Mouse (Mus musculus) CH12.LX (cell line): Measurements from ENCODE around the gene Ifitm7. TPM values are rescaled to one million over a fixed set of nuclear protein-coding genes. Genes with fewer than 3 reads are reported as not detected.

ENCODE experiments used
- DNase-seq: peaks from one replicate; pipeline ENCODE4 v3.0.0-alpha.2; 2013; ENCODE audit errors: extremely low read depth
- H3K27ac ChIP-seq: 2 replicates; pipeline ENCODE4 v1.5.1; 2012; ENCODE audit warnings: low read depth, mild to moderate bottlenecking, control low read depth, moderate library complexity; ENCODE audit not compliant: insufficient read depth
- H3K27me3 ChIP-seq: replicated peaks from 2 replicates; pipeline ENCODE3; 2012; ENCODE audit warnings: inconsistent platforms
- H3K36me3 ChIP-seq, 2 experiments: replicated peaks in 1 of 2; 2 replicates each; pipeline versions ENCODE3 to v1.6.1; 2012; ENCODE audit warnings: inconsistent platforms in 1 of 2, low read length in 1 of 2, mild to moderate bottlenecking in 1 of 2, mixed read lengths in 1 of 2, moderate library complexity in 1 of 2; ENCODE audit not compliant: control insufficient read depth in 1 of 2, insufficient read depth in 1 of 2
- H3K4me1 ChIP-seq, 2 experiments: 2 replicates each; pipeline ENCODE4 v1.6.1; 2012; ENCODE audit warnings: inconsistent platforms in 1 of 2, moderate library complexity in 1 of 2; ENCODE audit not compliant: insufficient read depth in 2 of 2, control insufficient read depth in 1 of 2
- H3K4me2 ChIP-seq: 2 replicates; pipeline ENCODE4 v1.6.1; 2012; ENCODE audit warnings: low read depth, mild to moderate bottlenecking, control low read depth; ENCODE audit not compliant: poor library complexity, insufficient read depth, severe bottlenecking
- H3K4me3 ChIP-seq, 3 experiments: fragments of 150-350 bp in 1 of 3; sonication (generic) in 1 of 3; replicated peaks in 1 of 3; 2 replicates each; pipeline versions ENCODE3 to v1.5.1; 2011 to 2012; ENCODE audit warnings: low read depth in 2 of 3, low read length in 2 of 3, mild to moderate bottlenecking in 2 of 3, moderate library complexity in 2 of 3, control low read depth in 1 of 3, improper control_type of control experiment in 1 of 3, inconsistent platforms in 1 of 3, mixed read lengths in 1 of 3; ENCODE audit not compliant: poor library complexity in 1 of 3
- H3K79me2 ChIP-seq: replicated peaks from 2 replicates; pipeline ENCODE4 v1.6.1; 2012; ENCODE audit warnings: mild to moderate bottlenecking, moderate library complexity; ENCODE audit not compliant: control insufficient read depth, poor library complexity, insufficient read depth, severe bottlenecking; ENCODE audit errors: extremely low read depth
- H3K9ac ChIP-seq: 2 replicates; pipeline ENCODE4 v1.6.1; 2012; ENCODE audit warnings: low read depth, mild to moderate bottlenecking, control low read depth, moderate library complexity; ENCODE audit not compliant: insufficient read depth
- H3K9me3 ChIP-seq: replicated peaks from 2 replicates; pipeline ENCODE3; 2012; ENCODE audit warnings: low read length, inconsistent platforms, mixed read lengths
- CHD1 ChIP-seq: IDR thresholded peaks from 2 replicates; pipeline ENCODE4 v1.6.1; 2012; ENCODE audit warnings: low read depth, low read length, improper control_type of control experiment, inconsistent platforms
- GABPA ChIP-seq: IDR thresholded peaks from 2 replicates; pipeline ENCODE4 v1.6.1; 2012; ENCODE audit warnings: low read depth, low read length, improper control_type of control experiment, inconsistent platforms; ENCODE audit not compliant: insufficient replicate concordance
- HCFC1 ChIP-seq: IDR thresholded peaks from 2 replicates; pipeline ENCODE4 v1.6.1; 2012; ENCODE audit warnings: low read depth, mild to moderate bottlenecking, inconsistent platforms, low read length, improper control_type of control experiment
- KAT2A ChIP-seq: IDR thresholded peaks from 2 replicates; pipeline ENCODE4 v1.6.1; 2012; ENCODE audit warnings: low read length, improper control_type of control experiment, inconsistent platforms; ENCODE audit not compliant: insufficient replicate concordance
- MAX ChIP-seq: IDR thresholded peaks from 2 replicates; pipeline ENCODE4 v1.6.1; 2011; ENCODE audit warnings: low read length, improper control_type of control experiment
- MAZ ChIP-seq: IDR thresholded peaks from 2 replicates; pipeline ENCODE4 v1.6.1; 2012; ENCODE audit warnings: low read depth, mild to moderate bottlenecking, inconsistent platforms, low read length, improper control_type of control experiment, moderate library complexity
- MEF2A ChIP-seq: IDR thresholded peaks from 2 replicates; pipeline ENCODE4 v1.6.1; 2014; ENCODE audit warnings: low read depth, mild to moderate bottlenecking, inconsistent platforms, low read length, improper control_type of control experiment, borderline replicate concordance
- MYC ChIP-seq: IDR thresholded peaks from 2 replicates; pipeline ENCODE4 v1.6.1; 2011; ENCODE audit warnings: low read depth, mild to moderate bottlenecking, improper control_type of control experiment, low read length
- NELFE ChIP-seq: IDR thresholded peaks from 2 replicates; pipeline ENCODE4 v1.6.1; 2011; ENCODE audit warnings: low read depth, low read length, improper control_type of control experiment
- RCOR1 ChIP-seq: conservative IDR thresholded peaks from 2 replicates; pipeline ENCODE4 v1.6.1; 2012; ENCODE audit warnings: low read depth, mild to moderate bottlenecking, inconsistent platforms, low read length, improper control_type of control experiment
- SIN3A ChIP-seq: IDR thresholded peaks from 2 replicates; pipeline ENCODE4 v1.6.1; 2012; ENCODE audit warnings: low read length, improper control_type of control experiment, inconsistent platforms
- SMC3 ChIP-seq: IDR thresholded peaks from 2 replicates; pipeline ENCODE4 v1.6.1; 2011; ENCODE audit warnings: low read depth, low read length, improper control_type of control experiment
- TBP ChIP-seq: conservative IDR thresholded peaks from 2 replicates; pipeline ENCODE4 v1.6.1; 2011; ENCODE audit warnings: low read depth, low read length, improper control_type of control experiment
- USF1 ChIP-seq: IDR thresholded peaks from 2 replicates; pipeline ENCODE4 v1.6.1; 2014; ENCODE audit warnings: low read depth, mild to moderate bottlenecking, inconsistent platforms, low read length, improper control_type of control experiment
- ZC3H11A ChIP-seq: IDR thresholded peaks from 2 replicates; pipeline ENCODE4 v1.6.1; 2012; ENCODE audit warnings: low read depth, mild to moderate bottlenecking, inconsistent platforms, low read length, improper control_type of control experiment
- ZKSCAN1 ChIP-seq: IDR thresholded peaks from 2 replicates; pipeline ENCODE4 v1.6.1; 2012; ENCODE audit warnings: low read depth, inconsistent platforms, low read length, improper control_type of control experiment, borderline replicate concordance
- ZMIZ1 ChIP-seq: IDR thresholded peaks from 2 replicates; pipeline ENCODE4 v1.6.1; 2012; ENCODE audit warnings: low read depth, mild to moderate bottlenecking, inconsistent platforms, low read length, improper control_type of control experiment
- ZNF384 ChIP-seq: IDR thresholded peaks from 2 replicates; pipeline ENCODE4 v1.6.1; 2012; ENCODE audit warnings: low read depth, low read length, improper control_type of control experiment, inconsistent platforms
- dilution Hi-C: fragments of 300-500 bp; cut with MboI; formaldehyde crosslinking; loops from 2 replicates; pipeline ENCODE4 v1.14.3; 2020; ENCODE audit warnings: low sequenced_read_pairs; ENCODE audit not compliant: extremely low pct_unique_long_range_greater_than_20kb, extremely low pct_ligation_motif_present
- in situ Hi-C: fragments of 300-500 bp; cut with MboI; formaldehyde crosslinking; loops from 3 replicates; pipeline ENCODE4 v1.14.3; 2019; ENCODE audit warnings: low sequenced_read_pairs, low pct_ligation_motif_present, low pct_unique_long_range_greater_than_20kb, mixed read lengths
- polyA plus RNA-seq: library from polyadenylated mRNA; unstranded; fragments of >175 nt; gene quantifications from 2 replicates; pipeline ENCODE4 v1.2.1, GENCODE M21; 2012; ENCODE audit warnings: low read depth; ENCODE audit not compliant: insufficient read length
- total RNA-seq, 2 experiments: library from RNA; depleted of rRNA; stranded (reverse); fragments of 300-350 nt in 1 of 2; fragments of >200 nt in 1 of 2; gene quantifications; 2 replicates each; pipeline ENCODE4 v1.2.3; 2012 to 2014

Ifitm7 gene
- total and polyA plus RNA-seq, 3 experiments, result not detected

- Histone ChIP-seq H3K9me3 (no peaks in the 10 kb centered on the region), H3K4me2 (no peak overlapping the region), H3K79me2 (no peaks in the 10 kb centered on the region), H3K27me3 (peaks cover 2% of the 10 kb centered on the region), H3K27ac (no peak overlapping the region), H3K36me3 (no peaks in the 10 kb centered on the region), H3K4me3 (no peak overlapping the region), H3K9ac (no peak overlapping the region), H3K4me1 (peaks cover 5 to 17% of the 10 kb centered on the region in 2 experiments)
- DNase-seq, result no peak
- dilution Hi-C loops (no loop called here), in situ Hi-C loops (no loop called here)
- TF ChIP-seq ZMIZ1 (no peak), MAZ (no peak), KAT2A (no peak), MAX (no peak), TBP (no peak), ZKSCAN1 (no peak), HCFC1 (no peak), USF1 (no peak), SMC3 (no peak), MEF2A (no peak)
These were observed 18.6 kb upstream of the Ifitm7 start for GRCm38 (mm10) chr16:14005266-14005665.

- H3K27me3 ChIP-seq, result peaks cover 2% of the 10 kb centered on the region
- in situ Hi-C loops (no loop called here), dilution Hi-C loops (no loop called here)
- H3K4me1 ChIP-seq, result peaks cover 5 to 19% of the 10 kb centered on the region in 2 experiments
- H3K9me3 ChIP-seq, result no peaks in the 10 kb centered on the region
- H3K27ac ChIP-seq, result no peak overlapping the region
- DNase-seq, result no peak
- no peak for TF ChIP-seq MAZ
- TF ChIP-seq NELFE, result no peak
- TF ChIP-seq ZC3H11A, result no peak
- no peak for TF ChIP-seq ZNF384
- no peak for TF ChIP-seq RCOR1
- no peak for TF ChIP-seq SIN3A
- no peak for TF ChIP-seq CHD1
- TF ChIP-seq MYC, result no peak
- no peak for TF ChIP-seq ZMIZ1
- no peak for TF ChIP-seq GABPA
- TF ChIP-seq TBP, result no peak
- no peaks in the 10 kb centered on the region for H3K36me3 ChIP-seq
- H3K9ac ChIP-seq, result no peak overlapping the region
- no peak overlapping the region for H3K4me2 ChIP-seq
- H3K79me2 ChIP-seq, result no peaks in the 10 kb centered on the region
- no peak overlapping the region for H3K4me3 ChIP-seq
These were observed 18.0 kb upstream of the Ifitm7 start for GRCm38 (mm10) chr16:14004726-14005125.
